Mouse (Mus musculus) ES-E14 (cell line): ENCODE measurements around the gene Nmrk1.

Source experiments
- HCFC1 ChIP-seq: IDR thresholded peaks from 2 replicates; pipeline ENCODE4 v1.6.1; 2012; ENCODE audit warnings: low read length, inconsistent platforms, borderline replicate concordance; ENCODE audit not compliant: insufficient read depth
- ZNF384 ChIP-seq: IDR thresholded peaks from 2 replicates; pipeline ENCODE4 v1.6.1; 2012; ENCODE audit warnings: low read depth, low read length, inconsistent platforms

DNA sequence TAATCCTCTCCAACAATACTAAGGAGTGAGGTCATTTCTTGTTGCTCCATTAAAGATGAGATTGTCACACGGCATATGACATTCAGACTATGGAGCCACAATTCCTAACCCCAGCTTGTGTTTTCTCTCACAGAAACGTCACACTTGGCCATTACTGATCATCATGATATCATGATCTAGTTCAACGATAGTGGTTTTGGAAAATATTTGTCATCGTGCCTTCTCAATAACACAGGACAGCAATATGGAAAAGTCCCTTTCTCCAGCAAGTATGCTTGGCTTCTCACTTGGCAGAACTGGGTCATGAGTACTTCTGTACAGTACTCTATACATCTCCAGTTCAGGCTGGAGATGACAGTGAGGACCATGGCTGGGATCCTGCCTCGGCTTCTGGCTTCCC lies 32.1 kb upstream of the Nmrk1 start:
- no peak for TF ChIP-seq ZNF384
- no peak for TF ChIP-seq HCFC1
